Mouse (Mus musculus): ENCODE measurements around the gene Shb. TPM values are rescaled to one million over a fixed set of nuclear protein-coding genes. Genes with fewer than 3 reads are reported as not detected.
A peak's percentile ranks its signal among the peaks of the same experiment; 100 is the strongest.

Gene Shb
- polyA plus RNA-seq, 1 experiment from 2014 or later: 5.5 TPM

GRCm38 (mm10) chr4:45474131-45474530, 58.1 kb downstream of the Shb start:
- H3K4me2 ChIP-seq (replicated peaks; ENCODE audit: low read depth): no peak overlapping the region
- H3K4me1 ChIP-seq (replicated peaks; ENCODE audit: control insufficient read depth, insufficient read depth): peaks cover 24% of the 10 kb centered on the region
- DNase-seq (ENCODE audit: low spot score): no peak
- no peak overlapping the region for H3K27ac ChIP-seq (replicated peaks)
- H3K4me3 ChIP-seq (ENCODE audit: low read depth, low read length): no peak overlapping the region
- 89% methylated on average over 4 of the region's 4 CpGs for WGBS
- no peaks in the 10 kb centered on the region for H3K9me3 ChIP-seq (ENCODE audit: control insufficient read depth, low read length)
- no peaks in the 10 kb centered on the region for H3K36me3 ChIP-seq (ENCODE audit: control insufficient read depth, insufficient read depth, low read length)
- H3K27me3 ChIP-seq (ENCODE audit: control insufficient read depth, insufficient read depth, low read length): no peaks in the 10 kb centered on the region
- no peak overlapping the region for H3K9ac ChIP-seq (ENCODE audit: low read length)
- ATAC-seq (ENCODE audit: low FRiP score, low TSS enrichment): no peak
- no peak for TF ChIP-seq EP300 (optimal IDR thresholded peaks at IDR 0.05)

DNA sequence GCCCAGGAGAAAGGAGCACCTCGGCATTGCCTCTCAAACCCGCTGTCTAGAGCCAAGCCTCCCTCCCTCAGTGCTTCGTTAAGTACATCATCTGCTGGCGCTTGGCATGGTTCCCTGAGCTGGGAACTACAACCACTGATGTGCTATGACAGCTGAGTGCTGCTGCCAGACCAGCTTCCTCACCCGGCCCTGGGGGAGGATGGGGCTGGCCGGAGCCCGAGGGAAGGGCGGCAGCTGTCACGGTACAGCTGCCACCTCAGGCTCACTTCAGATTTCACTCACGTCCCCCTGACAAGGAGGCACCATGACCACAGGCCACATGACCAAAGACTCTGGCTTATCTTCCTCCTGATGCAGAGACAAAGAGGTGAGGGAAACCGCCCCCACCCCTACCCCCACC, 59.1 kb downstream of the Shb start:
- Histone ChIP-seq H3K9me3 (ENCODE audit: control insufficient read depth, low read length) (no peaks in the 10 kb centered on the region), H3K36me3 (ENCODE audit: control insufficient read depth, insufficient read depth, low read length) (no peaks in the 10 kb centered on the region), H3K27ac (replicated peaks) (peak overlapping the region; percentile 88), H3K27me3 (ENCODE audit: control insufficient read depth, insufficient read depth, low read length) (no peaks in the 10 kb centered on the region), H3K9ac (ENCODE audit: low read length) (peak overlapping the region; percentile 47; the same call in 1 of the 2 replicates), H3K4me1 (replicated peaks; ENCODE audit: control insufficient read depth, insufficient read depth) (peaks cover 28% of the 10 kb centered on the region), H3K4me3 (ENCODE audit: low read depth, low read length) (no peak overlapping the region), H3K4me2 (replicated peaks; ENCODE audit: low read depth) (peak overlapping the region; percentile 11; the same call in 1 of the 2 replicates)
- DNase-seq (ENCODE audit: low spot score): peak; percentile 69
- no peak for TF ChIP-seq EP300 (optimal IDR thresholded peaks at IDR 0.05)
- no peak for TF ChIP-seq CTCF (IDR thresholded peaks at IDR 0.05; ENCODE audit: low read depth)
- ATAC-seq (ENCODE audit: low FRiP score, low TSS enrichment): peak; percentile 43; the same call in 1 of the 2 replicates
- WGBS: 10% methylated on average over 11 of the region's 11 CpGs

DNA sequence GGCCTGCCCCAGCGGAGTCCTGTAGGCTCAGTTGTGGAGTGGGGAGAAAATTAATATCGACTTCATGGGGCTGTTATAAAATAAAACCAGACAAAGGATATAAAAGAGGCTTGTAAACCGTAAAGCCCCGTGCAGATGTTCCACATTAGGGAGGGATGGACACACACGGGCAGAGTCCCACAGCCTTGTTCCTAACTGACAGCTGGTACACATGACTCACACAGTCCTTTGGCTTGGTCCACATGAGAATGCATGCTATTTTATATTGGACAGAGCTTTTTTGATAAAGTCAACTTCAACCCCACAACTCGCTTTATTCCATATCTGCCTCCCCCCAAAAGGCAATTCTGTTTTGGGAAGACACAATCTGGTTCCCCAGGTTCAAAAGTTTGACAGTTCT, 59.6 kb downstream of the Shb start:
- Histone ChIP-seq H3K9me3 (ENCODE audit: control insufficient read depth, low read length) (no peaks in the 10 kb centered on the region), H3K36me3 (ENCODE audit: control insufficient read depth, insufficient read depth, low read length) (no peaks in the 10 kb centered on the region), H3K4me2 (replicated peaks; ENCODE audit: low read depth) (peak overlapping the region; percentile 11; the same call in 1 of the 2 replicates), H3K9ac (ENCODE audit: low read length) (peak overlapping the region; percentile 47; the same call in 1 of the 2 replicates), H3K27me3 (ENCODE audit: control insufficient read depth, insufficient read depth, low read length) (no peaks in the 10 kb centered on the region), H3K4me1 (replicated peaks; ENCODE audit: control insufficient read depth, insufficient read depth) (peaks cover 28% of the 10 kb centered on the region), H3K27ac (replicated peaks) (peak overlapping the region; percentile 88), H3K4me3 (ENCODE audit: low read depth, low read length) (no peak overlapping the region)
- no peak for TF ChIP-seq EP300 (optimal IDR thresholded peaks at IDR 0.05)
- TF ChIP-seq CTCF (IDR thresholded peaks at IDR 0.05; ENCODE audit: low read depth): no peak
- no peak for DNase-seq (ENCODE audit: low spot score)
- WGBS: 18% methylated on average over 6 of the region's 6 CpGs
- ATAC-seq (ENCODE audit: low FRiP score, low TSS enrichment): 0 out of 2 replicates have a peak, but pooled peaks have one; percentile 29

DNA sequence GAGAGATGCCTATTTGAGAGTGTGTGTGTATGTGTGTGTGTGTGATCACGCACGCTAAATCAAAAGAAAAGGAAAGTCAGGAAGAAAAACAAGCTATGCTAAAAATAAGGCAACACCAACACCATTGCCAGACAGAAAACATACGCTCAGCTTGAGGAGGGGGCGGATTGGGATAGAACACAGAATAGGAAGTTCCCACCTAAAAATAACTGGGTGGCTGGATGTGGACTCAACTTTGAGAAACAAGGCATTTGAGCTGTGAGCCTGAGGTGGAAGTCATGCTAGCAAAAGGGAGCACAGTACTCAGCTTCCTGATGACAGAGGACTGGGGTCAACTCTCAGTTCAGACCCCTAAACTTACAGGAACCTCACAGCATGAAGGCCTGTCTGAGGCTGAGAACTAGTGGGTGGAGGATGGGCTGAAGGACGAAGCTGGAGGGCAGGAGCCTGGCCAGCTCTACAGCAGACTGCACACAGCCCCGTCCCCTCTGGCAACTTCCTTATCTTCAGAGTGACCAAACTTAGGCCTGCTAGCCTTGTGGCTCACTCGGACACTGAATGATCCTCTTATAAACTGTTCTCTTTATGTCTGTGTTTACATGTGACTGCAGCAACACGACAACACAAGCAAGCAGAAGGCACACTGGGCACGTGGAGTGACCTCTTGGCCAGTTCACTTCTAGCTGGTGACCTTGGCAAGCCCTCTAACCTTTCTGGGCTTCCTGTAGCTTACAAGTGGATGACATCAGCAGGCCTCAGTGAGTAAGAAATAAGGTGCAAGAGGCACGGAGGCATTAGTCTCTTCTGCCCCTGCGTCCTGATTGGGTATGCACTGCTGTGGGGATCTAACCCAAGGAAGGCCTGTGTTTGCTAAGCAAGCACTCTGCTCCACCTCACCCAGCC, 60.4 kb downstream of the Shb start:
- no peak for TF ChIP-seq CTCF (IDR thresholded peaks at IDR 0.05; ENCODE audit: low read depth)
- TF ChIP-seq EP300 (optimal IDR thresholded peaks at IDR 0.05): no peak
- Histone ChIP-seq H3K4me1 (replicated peaks; ENCODE audit: control insufficient read depth, insufficient read depth) (peaks cover 28% of the 10 kb centered on the region), H3K4me2 (replicated peaks; ENCODE audit: low read depth) (no peak overlapping the region), H3K27ac (replicated peaks) (peak overlapping the region; percentile 88), H3K9me3 (ENCODE audit: control insufficient read depth, low read length) (no peaks in the 10 kb centered on the region), H3K36me3 (ENCODE audit: control insufficient read depth, insufficient read depth, low read length) (no peaks in the 10 kb centered on the region), H3K27me3 (ENCODE audit: control insufficient read depth, insufficient read depth, low read length) (no peaks in the 10 kb centered on the region), H3K4me3 (ENCODE audit: low read depth, low read length) (no peak overlapping the region), H3K9ac (ENCODE audit: low read length) (no peak overlapping the region)
- DNase-seq (ENCODE audit: low spot score): peak; percentile 75
- 37% methylated on average over 11 of the region's 11 CpGs for WGBS
- peak; percentile 92 for ATAC-seq (ENCODE audit: low FRiP score, low TSS enrichment)

GRCm38 (mm10) chr4:45469057-45469456, 63.2 kb downstream of the Shb start:
- DNase-seq (ENCODE audit: low spot score) (no peak), ATAC-seq (ENCODE audit: low FRiP score, low TSS enrichment) (no peak)
- peaks cover 27% of the 10 kb centered on the region for H3K4me1 ChIP-seq (replicated peaks; ENCODE audit: control insufficient read depth, insufficient read depth)

DNA sequence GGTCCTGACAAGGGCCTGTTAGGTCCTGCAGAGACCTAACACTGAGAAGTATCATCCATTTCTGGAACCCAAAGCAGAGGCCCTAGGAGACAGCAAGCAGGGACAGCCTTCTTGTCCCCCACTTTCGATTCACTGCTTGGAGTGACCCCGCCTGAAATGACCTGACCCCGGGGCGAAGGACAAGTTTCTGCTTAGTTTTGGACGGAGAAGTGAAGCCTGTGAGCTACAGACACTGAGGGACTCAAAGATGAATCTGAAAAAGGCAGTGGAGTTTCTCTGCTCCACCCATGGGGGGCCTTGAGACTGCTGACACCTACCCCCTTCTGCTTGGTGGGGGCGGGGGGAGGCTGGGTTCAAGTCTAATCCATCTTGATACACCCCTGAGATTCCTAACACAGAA, 63.8 kb downstream of the Shb start:
- no peak for TF ChIP-seq EP300 (optimal IDR thresholded peaks at IDR 0.05)
- no peak for TF ChIP-seq CTCF (IDR thresholded peaks at IDR 0.05; ENCODE audit: low read depth)
- Histone ChIP-seq H3K27me3 (ENCODE audit: control insufficient read depth, insufficient read depth, low read length) (no peaks in the 10 kb centered on the region), H3K9me3 (ENCODE audit: control insufficient read depth, low read length) (no peaks in the 10 kb centered on the region), H3K27ac (replicated peaks) (peak overlapping the region; percentile 31; the same call in 1 of the 2 replicates), H3K36me3 (ENCODE audit: control insufficient read depth, insufficient read depth, low read length) (no peaks in the 10 kb centered on the region), H3K4me2 (replicated peaks; ENCODE audit: low read depth) (no peak overlapping the region), H3K9ac (ENCODE audit: low read length) (no peak overlapping the region), H3K4me1 (replicated peaks; ENCODE audit: control insufficient read depth, insufficient read depth) (peaks cover 23% of the 10 kb centered on the region), H3K4me3 (ENCODE audit: low read depth, low read length) (no peak overlapping the region)
- ATAC-seq (ENCODE audit: low FRiP score, low TSS enrichment) (no peak), DNase-seq (ENCODE audit: low spot score) (no peak)
- 56% methylated on average over 6 of the region's 6 CpGs for whole genome bisulfite sequencing

More at GRCm38 (mm10) chr4:45469057-45469456, 63.2 kb downstream of the Shb start:
- Histone ChIP-seq H3K9me3 (ENCODE audit: control insufficient read depth, low read length) (no peaks in the 10 kb centered on the region), H3K27me3 (ENCODE audit: control insufficient read depth, insufficient read depth, low read length) (no peaks in the 10 kb centered on the region), H3K9ac (ENCODE audit: low read length) (no peak overlapping the region), H3K36me3 (ENCODE audit: control insufficient read depth, insufficient read depth, low read length) (no peaks in the 10 kb centered on the region), H3K27ac (replicated peaks) (no peak overlapping the region), H3K4me2 (replicated peaks; ENCODE audit: low read depth) (no peak overlapping the region), H3K4me3 (ENCODE audit: low read depth, low read length) (no peak overlapping the region)
- TF ChIP-seq EP300 (optimal IDR thresholded peaks at IDR 0.05): no peak
- no peak for TF ChIP-seq CTCF (IDR thresholded peaks at IDR 0.05; ENCODE audit: low read depth)
- 29% methylated on average over 6 of the region's 6 CpGs for WGBS

Measured in stomach, postnatal 0 days (tissue).